Mouse (Mus musculus): ENCODE results near the gene Zfand2a.
A peak's percentile ranks its signal among the peaks of the same experiment; 100 is the strongest.

Gene Zfand2a

DNA sequence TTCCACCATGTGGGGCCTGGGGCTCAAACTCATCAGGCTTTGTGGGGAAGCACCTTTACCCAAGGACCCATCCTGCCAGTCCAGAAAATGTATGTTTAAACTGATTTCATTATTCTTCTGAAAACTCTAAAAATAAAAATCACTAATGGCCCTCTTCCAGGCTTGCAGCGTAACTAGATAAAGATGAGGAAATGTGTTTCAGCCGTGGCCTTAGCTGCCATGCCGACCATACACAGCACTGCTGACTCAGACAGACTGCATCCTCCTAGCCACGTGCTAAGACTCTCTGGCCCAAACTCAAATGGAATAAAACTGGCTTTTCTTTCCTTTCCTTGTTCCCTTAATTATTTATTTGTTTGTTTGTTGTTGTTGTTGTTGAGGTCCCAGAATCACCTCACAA is 19.5 kb downstream of the Zfand2a start:
- DNase-seq = no peak

DNA sequence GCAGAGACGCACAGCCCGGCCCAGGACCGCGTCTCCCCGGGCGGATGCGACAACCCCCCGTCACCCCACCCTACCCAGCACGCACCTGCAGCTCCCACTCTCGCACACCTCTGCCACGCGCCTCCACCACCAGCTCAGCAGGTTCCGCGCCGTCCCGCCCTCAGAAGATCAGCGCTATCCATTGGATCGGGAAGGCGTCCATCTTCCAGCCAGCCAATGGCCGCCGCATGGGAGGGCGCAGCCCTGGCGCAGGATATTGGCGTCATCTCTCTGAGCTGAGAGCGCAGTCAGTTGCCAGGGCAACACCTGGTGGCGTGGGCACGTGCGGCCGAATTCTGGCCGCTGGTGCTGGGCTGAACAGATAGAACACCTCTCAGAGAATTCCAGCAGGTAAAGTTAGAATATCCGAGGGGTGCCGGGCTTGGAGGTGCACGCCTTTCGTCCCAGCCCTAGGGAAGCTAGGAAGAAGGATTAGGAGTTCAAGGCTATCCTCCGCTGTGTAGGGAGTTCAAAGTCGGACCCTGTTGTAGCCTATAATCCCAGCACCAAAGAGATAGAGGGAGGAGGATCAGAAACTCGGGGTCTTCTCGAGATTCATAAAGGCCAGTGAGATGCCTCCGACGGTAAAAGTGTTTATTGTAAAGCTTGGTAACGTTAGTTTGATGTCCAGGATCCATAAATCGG is 23.8 kb downstream of the Zfand2a start, which contains the start of gene 3110082I17Rik:
Gene 3110082I17Rik, minus strand, starts transcription at position 144 of the 684 bp plus-strand sequence.
- DNase-seq = peak; percentile 88 to 93

DNA sequence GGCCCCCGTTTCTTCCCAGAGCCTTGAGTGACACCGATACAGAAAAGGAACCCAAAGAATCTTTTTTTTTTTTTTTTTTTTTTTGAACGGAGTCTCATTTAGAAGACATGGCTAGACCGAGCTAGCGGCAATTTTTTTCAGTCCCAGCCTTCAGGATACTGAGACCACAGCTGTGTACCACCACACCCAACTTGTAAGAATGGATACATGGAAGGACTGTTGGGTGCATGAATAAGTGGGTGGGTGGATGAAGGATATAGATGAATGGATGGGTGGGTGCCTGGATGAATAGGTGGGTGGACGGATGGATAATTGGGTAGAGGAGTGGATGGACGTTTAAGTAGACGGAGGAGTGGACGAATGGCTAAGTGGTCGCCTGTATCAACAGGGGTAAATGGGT is 24.4 kb downstream of the Zfand2a start:
- no peak for DNase-seq

DNA sequence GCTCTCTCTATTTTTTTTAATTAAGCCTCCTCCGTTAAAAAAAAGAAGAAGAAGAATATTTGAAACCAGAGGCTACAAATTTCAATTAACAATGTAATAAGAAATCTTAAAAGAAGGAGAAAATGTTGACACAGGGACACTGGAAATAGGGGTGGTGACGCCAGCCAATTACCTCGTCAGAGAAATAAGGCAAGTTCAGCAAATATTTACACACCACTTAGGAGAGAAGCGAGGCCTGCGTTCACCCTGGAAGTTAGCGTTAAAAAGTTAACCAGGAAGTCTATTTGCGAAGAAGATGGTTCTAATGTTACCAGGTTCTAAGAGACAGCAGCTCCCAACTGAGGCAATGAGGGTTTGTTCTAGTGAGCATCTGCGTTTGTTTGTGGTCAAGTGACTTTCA is 27.1 kb downstream of the Zfand2a start:
- DNase-seq = no peak

DNA sequence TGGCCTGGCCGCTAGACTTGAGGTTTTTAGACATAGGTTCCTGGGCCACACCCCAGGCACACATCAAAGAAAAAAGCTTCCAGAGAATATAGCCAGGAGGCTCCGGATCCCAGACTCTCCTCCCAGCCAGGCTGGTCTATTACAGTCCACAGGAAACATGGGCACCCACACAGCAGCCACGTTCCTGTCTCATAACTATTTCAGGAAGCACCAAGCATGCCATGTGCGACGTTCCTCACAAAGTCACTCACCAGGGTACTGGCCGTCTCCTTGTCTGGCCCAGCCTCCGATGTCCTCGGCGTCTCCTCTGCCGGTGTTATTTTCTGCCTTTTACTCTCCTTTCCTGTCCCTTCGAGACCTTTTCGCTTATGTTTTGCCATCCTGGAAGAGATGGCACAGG is 29.2 kb downstream of the Zfand2a start:
- DNase-seq = no peak

DNA sequence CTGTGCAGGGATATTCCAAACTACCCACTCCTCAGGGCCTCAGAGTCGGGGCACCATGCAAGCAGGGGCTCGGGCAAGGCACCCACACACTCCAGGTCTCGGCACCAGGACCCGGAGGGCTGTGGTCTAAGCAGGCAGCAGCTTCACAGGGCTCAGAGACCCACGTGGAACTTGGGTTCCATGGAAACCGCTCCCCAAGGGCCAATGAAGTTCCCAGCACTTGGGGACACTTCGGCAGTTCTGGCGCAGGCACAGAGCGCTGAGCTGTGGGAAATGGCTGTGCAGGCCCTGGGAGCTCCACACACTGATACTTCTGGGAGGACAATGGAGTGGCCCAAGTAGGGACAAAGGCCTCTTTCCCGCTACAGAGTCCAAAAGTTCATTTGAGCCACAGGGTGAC is 31.3 kb downstream of the Zfand2a start:
- no peak for DNase-seq

DNA sequence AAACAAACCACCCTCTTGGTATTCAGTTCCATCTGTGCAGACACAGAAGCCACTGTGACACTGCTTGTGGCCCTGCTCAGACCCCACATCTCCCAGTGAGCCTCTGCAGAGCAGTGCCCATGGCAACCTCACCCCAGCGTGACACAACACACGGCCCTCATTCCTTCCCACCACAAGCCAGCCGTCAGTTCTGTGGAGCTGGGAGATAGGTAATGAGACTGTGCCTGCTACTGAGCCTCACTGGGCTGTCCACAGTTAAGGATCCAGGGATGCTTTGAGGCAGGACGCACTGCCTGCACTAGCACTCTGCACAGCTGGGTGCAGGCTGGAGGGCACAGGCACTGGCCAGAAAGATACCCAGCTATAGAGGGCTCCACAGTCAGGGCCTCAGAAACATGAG is 34.4 kb downstream of the Zfand2a start:
- DNase-seq = no peak

DNA sequence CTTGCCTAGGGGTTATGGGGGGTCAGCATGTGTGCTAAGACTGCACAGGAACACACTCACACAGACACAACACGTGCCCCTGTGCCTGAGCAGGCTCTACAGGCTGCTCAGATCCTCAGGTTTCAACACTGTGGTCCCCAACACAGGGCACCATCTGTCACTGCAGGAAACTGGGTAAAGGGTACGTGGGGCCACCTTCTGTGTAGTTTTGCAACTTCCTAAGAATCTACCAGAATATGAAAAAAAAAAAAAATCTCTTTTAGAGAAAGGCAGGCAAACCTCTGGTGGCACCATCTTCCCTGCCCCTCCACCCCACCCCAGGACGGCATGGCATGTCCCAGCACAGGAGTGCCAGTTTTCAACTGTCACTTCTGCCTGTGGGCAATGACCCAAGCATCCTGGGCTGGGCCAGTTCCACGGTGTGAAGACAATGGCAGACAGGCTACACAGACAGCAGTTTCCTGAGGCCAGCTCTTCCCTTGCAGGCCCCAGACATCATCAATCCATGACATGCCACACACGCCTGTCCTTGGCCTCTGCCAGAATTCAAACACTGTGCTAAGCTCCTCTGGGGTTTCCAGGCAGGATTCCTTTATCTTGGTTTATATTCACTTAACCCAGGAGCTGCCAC is 35.1 kb downstream of the Zfand2a start:
- peak; percentile 11 to 35 for DNase-seq

DNA sequence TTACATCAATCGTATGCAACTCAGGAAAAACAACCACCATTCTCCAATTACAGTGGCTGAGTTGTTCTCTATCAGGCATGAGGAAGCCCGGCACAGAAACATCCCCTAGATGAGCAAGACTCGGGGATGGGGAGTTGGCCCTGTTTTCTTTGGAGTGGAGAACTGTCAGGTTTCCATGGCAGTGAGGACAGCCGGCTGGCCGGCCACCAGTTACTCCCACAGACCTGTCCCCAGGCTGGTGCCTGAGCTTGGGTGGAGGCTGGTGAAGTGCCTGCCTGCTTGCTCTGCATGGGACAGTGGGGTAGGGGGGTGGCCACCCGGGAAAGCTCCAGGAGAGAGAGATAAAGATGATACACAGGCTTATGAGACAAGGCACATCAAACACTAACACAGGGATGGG is 36.3 kb downstream of the Zfand2a start:
- no peak for DNase-seq

DNA sequence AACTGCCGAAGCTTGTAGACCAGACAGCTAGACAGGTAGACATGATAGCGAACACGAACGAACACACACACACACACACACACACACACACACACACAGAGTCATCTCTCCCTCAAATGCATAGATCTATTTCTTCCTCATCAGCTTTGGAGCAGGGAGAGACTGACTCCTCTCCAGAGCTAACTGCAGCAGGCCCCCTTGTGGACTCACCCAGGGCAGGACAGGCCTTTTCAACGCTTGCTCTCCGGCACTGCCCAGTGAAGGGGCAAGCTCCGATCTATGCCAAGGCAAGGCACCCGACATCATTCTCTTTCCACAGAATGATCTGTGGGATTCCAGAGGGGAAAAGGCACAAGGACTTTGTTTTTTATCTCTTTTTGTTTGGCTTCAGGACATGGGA is 39.1 kb downstream of the Zfand2a start:
- DNase-seq = no peak

DNA sequence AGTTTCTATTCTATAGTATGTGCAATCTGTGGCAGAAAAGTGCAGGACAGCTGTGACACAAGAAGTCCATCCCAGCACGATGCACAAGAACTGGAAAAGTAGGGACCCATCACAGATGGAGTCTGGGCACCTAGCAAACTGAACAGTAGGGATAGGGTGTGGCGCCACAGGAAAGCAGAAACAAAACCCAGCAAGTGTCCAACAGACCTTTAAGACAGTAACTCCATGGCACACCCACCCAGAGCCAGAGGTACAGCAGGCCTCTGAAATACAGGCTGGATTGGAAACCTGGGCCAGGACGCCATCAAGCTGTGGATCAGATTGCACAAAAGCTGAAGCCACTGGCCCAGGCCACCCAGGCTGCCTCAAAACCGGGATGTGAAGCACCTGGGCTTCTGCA is 41.4 kb downstream of the Zfand2a start:
- DNase-seq = no peak

DNA sequence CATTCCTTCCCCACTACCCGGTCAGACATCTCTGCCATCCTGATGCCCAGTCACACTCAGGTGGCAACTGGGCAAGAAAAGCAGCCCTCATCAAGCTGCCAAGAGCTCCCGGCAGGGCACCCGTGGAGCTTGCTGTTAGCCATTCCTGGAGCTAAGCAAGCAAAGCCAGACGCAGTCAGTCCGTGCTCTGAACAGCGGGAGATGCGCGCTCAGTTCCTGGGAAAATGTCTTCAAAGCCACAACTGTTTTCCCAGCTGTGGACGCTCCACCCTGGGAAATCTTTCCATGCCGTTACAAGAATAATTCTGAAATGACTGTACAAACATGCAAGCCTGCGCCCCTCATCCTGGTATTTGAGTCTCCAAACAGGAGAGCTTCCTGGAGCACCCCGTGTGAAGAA is 41.9 kb downstream of the Zfand2a start:
- DNase-seq = no peak

DNA sequence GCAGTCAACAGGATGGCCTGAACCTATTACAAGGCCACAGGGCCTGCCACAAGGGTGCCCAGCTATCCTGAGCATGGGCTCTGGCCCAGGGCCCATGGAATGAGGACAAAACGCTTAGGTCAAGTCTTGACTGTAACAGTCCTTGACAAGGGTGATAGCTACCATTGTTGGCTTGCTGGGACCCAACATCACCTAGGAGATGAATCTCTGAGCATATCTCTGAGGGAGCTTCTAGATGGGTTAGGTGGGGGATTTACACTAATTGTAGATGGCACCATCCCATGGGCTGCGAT is 42.7 kb downstream of the Zfand2a start:
- no peak for DNase-seq

DNA sequence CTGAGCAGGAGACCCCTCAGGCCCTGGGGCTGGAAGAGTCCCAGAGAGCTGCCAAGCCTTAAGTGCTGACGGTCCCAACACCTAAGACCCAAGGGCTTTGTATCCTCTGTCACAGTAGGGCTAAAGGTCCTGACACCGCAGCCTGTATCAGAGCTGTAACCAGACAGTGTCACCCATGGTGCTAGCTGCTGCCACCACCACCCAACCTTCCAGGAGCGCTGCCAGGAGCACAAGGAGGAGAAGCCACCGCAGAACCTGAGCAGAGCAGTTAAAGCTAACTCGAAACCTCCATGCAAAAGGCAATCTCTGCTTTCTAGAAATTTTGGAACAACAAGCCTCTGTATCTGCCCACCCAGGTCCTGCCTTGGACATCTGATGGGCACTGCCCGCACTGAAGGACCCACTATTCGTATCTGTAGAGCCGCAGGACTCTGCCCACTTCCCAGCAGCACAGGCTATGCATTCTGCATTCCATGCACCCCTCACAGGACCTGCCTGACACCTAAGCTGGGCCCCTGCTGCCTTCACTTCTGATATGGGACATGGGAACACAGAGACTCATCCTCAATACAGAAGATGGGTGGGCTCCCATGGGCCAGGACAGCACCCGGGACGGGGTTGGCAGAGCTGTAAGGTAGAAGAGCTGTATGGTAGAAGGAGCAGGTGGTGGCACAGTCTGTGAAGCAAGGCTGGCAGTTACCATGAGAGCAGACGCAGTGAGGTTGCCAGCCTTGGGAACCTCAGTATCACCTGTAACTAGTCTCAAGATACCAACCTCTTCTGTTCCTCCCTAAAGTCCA is 43.2 kb downstream of the Zfand2a start:
- DNase-seq = no peak

DNA sequence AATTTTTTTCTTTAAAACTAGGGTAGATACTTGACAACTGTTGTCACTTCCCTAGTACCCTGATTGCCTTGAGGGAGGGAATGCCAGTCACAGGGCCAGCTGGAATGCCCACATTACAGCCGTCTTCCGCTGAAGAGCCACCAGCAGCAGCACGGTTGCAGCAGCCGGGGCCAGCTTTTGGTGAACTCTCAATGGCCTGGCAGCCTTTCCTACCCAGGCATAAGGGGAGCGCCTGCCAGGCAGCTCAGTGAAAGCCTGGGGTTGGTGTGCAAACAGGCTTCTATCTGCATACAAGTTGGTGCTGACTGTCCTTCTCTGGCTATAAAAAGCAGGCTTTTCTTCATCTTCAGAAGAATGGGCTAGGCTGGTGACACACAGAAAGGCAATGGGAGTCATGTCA is 43.9 kb downstream of the Zfand2a start:
- no peak for DNase-seq

DNA sequence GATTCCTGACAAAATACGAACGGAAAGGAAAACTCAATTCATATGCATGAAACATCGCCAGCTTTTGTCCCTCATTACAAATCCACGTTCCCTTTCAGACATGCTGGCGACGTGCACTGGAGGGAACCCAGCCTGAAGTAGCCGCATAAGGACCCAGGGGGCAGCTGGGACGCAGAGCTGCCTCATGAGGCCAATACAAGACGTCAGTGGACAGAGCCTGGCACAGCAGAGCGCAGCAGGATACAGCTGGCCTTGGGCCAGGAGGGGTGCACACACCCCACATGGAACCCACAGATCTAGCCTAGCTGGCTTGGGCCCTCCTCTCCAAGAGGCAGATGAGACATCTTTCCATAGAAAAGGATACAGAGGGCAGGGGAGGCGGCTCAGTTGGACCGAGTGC is 45.9 kb downstream of the Zfand2a start:
- no peak for DNase-seq

DNA sequence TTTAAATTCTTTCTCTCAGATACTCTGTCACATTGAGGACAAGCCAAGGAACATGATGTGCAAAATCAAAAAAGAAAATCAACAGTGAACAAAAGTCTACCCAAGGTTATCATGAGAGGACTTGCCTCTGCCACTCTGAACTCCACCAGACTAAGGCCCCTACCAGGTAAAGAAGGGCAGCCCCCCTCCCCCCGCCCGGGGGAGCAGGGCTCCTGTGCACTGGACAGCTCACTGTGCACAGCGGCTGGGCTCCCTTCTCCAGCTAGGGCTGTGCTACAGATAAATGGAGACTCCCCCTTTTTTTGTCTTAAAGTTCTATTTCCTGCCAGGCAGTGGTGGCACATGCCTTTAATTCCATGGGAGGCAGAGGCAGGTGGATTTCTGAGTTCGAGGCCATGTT is 46.6 kb downstream of the Zfand2a start:
- DNase-seq = no peak

DNA sequence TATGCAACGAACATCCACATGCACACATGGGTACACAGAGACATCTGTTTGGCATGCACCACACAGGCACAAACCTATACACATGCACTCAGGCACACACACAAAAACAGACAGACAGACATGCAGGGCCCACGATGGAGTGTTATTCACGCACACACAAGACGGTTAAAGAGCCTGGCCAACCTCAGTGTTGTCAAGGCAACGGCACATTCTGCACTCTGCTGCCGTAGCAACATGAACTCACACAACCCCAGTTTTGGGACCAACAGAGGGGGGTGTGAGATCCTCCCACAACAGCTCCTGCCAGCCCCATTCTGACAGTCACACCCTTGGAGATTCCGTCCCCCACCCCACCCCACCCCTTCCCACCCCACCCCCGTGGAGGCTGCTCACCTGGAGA is 49.4 kb downstream of the Zfand2a start:
- DNase-seq = no peak

DNA sequence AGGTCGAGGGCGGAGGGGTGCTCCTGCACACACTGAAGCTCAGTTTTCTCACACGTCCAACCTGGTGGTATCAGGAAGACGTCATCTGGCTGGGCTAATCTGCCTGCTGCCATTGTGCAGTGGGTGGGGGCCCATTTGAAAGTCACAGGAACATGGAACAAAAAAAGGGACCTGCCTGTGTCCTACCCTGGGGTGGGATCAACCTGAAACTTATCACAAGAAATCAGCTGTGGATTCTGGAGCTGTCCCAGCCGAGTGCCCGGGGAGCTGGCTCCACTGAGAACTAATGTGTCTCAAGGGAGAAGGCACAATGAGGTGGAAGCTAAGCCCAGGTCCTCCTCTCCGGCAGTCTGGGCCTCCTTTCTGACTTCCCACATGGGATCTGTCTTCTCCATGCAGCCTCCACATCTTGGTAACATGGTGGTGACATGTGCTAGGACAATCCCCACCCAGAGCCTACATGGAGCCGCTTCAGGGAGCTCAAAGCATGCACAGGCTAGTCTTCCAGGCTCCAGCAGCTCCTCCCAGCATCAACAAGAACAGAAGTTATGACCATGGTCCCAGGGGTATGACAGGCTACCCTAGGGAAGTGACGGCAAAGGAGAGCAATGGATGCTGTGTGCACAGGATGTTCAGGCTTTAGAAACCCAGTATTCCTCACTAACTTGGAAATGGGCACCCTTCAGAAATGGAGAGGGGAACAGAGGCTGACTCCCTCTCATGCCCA is 50.3 kb downstream of the Zfand2a start:
- no peak for DNase-seq

DNA sequence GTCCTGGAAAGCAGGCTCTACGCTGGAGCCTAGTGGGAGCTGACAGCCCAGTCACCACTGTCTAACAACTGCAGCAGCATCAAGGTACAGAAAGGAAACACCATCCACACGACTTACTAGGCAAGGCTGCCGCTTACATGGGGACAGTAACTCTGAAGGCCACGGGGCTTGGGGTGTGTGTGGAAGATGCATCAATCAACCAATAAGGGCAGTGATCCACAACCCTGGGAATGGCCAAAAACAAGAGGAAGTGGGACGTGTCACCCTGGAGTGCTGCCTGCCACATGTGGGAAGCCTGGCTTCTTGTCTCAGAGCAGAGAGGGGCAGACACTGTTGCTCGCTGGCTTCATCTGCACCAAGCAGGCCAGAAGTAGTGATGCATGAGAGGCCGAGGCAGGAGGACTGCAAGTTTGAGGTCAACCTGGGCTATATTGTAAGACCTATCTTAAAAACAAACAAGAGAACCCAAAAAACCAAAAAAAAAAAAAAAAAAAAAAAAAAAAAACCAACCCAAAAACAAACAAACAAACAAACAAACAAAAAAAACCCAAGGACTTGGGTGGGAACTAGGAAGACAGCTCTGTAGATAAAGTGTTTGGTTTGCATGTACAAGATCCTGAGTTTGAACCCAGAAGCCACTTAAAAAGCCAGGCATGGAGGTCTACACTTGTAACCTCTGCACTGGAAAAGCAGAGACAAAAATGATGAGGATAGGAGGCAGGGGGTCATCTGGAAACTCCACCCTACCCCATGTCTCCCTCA is 51.4 kb downstream of the Zfand2a start:
- no peak for DNase-seq

DNA sequence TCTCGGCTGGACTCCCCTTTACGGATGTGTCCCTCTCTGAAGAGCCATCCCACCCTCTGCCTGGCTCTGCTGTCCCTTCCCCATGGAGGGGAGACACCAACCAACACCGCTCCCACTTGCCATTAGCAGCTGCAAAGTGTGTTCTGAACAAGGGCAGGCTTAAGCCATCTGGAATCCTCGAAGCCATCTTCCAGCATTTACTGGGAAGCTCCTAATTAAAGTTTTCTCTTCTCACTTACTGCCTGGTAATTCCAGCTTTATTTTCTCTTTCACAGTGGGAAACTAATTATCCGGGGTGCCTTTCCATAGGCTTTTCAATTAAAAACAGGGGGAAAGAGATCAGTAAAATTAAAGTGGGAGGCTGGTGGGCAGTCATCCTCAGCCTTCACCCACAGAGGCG is 52.0 kb downstream of the Zfand2a start:
- no peak for DNase-seq

DNA sequence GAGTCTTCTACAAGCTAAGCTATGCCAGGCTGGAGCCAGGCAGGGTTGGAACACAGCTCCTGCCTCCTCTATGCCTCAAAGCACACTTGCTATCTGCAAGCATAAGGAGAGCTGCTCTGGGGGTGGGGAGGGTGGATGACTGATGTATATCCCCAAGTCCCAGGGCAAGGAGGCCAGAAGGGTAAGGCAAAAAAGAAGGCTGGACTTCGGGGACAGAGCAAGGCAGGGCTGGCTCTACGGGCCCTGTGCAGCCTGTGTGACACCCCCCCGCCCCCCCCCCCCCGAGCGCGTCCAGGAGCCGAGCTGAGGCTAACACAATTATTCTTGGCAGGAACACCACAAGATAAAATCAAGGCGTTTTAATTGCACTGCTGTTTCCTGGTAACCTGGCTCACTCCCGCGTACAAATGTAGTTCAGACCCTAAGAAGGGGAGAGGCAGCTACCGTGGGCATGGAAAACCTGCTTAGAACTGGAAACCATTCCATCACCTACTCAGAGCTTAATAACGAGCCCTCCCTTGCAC is 54.5 kb downstream of the Zfand2a start:
- no peak for DNase-seq

DNA sequence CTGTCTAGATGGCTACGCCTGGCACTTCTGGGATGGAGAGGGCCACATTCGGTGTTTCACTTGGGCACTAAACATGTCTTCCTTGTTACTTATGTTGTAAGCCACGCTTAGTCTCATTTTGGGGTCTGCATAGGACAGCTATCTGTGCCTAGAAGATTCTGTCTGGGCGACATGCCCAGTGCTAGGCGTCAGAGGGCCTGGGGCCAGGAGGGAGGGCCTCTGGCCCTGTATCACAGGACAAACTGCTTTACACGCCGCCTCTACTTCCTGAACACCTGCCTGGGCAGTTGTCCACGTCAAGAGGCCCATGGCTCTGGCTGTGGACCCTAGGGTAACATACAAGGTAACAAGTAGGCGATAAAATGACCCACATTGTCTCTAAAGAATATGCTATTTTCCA is 56.4 kb downstream of the Zfand2a start:
- DNase-seq = no peak
